Mouse (Mus musculus): Measurements from ENCODE around the gene Gtf2h3. TPM values are rescaled to one million over a fixed set of nuclear protein-coding genes. Genes with fewer than 3 reads are reported as not detected.
"Not testable (repeated sequence)": the region's sequence is repeated elsewhere in the genome, so short reads cannot be mapped to it uniquely, and the experiment has no call there.

Gene Gtf2h3
- 10 to 100 TPM; 28.9 to 36.7 (median 31.6) TPM for total RNA-seq (2022)

DNA sequence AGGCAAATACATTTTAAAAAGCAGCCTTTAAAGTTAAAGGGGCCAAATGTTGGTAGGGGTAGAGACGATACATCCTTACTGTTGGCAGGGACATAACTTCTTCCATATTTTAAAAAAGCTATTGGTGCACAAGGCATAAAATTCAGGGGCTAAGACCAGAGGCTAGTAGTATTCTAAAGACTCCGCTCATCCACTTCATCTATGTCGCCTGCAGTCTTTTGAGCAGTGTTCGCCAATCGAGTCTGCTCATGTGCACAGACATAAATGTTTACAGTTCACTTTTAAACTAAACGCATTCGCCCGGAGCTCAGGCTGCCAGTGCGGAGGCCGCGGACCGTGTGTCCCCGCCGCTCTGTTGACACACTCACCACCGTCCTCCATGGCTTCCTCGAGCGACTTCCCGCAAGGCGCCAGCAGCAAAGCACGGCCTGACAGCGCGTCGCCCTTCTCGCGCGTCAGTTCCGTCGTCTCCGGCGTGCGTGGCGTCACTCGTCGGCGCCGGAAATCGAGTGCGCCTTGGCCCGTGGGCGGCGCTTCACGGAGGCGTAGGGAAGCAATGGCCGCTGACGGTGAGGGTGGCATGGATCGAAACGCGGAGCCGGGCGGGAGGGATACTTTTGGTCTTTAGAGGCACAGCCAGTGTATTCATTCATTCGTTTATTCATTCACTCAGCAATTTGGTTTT is at the start of gene Gtf2h3, which contains the start of gene Eif2b1:
Gene Gtf2h3 (plus strand): TSS at position 508 of the 685 bp plus-strand sequence.
Gene Eif2b1 (minus strand): TSS at position 499 of the 685 bp plus-strand sequence.
- DNase-seq (ENCODE audit: low spot score in 2 of 2) = peak; percentile 87 to 91

GRCm38 (mm10) chr5:124529191-124529651 is 49.7 kb upstream of the Gtf2h3 start:
- no peak for DNase-seq (ENCODE audit: low spot score in 2 of 2)

GRCm38 (mm10) chr5:124529697-124530096 is 49.2 kb upstream of the Gtf2h3 start:
- no peak for DNase-seq (ENCODE audit: low spot score in 2 of 2)

DNA sequence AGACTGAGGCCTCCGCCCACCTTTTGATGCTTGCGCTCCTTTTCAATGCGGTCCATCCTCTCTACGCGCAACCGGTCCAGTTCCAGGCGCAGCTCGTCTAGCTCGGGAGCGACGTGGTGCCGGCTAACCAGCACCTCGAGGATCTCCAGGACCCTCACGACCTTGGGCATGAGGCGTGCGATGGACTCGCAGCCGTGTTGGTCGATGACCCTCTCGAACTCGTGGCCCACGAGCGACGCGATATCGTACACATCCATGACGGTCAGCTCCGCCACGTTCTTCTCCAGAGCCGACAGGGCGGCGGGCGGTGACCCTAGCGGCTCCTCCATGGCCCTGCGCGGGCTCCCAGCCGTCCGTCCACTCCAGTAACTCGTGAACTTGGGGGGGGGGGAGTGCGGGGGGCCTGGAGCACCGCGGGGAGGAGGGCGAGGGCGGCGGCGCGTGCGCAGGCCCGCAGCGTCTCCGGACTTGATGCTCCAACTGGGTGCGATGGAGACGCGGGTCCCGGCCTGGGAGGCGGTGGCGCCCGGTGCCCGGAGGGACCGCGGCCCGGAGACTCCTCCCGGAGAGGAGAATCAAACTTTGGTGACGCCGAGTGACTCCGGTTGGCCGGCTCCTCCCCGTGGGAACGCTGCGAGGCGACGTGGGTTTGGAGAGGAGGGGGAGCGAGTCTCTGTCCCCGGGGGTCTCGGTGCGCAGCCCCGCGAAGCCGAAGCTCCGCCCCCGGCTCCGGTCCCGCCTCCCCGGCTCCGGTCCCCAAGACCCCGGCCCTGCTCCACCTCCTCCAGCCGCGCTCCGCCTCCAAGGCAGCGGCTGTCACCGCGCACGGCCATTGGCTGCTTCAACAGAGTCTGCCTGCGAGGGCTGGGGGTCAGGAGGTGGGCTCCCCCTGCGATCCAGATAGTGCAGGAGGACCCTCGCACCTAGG is 48.0 kb upstream of the Gtf2h3 start, which contains the start of gene Rilpl1:
Gene Rilpl1 (minus strand): TSS at position 737 of the 928 bp plus-strand sequence.
- DNase-seq (ENCODE audit: low spot score in 2 of 2) = peak; percentile 68 to 71

DNA sequence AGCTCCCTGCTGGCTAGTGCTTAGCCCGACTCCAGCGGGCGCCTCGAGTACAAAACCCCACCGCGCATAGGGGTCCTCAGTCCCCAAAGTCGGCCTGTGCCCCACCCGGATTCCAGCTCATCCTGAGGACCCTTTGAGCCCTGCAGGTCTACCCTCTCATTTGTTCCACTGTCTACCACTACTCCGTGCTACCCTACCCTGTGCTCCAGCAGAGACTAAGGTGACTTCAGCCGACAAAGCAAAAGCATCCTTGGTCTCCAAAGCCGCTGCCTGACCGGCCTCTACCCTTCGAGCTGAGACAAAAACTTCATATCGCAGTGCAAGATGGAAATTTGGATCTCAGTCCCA is 47.4 kb upstream of the Gtf2h3 start:
- DNase-seq (ENCODE audit: low spot score in 2 of 2) = no peak

DNA sequence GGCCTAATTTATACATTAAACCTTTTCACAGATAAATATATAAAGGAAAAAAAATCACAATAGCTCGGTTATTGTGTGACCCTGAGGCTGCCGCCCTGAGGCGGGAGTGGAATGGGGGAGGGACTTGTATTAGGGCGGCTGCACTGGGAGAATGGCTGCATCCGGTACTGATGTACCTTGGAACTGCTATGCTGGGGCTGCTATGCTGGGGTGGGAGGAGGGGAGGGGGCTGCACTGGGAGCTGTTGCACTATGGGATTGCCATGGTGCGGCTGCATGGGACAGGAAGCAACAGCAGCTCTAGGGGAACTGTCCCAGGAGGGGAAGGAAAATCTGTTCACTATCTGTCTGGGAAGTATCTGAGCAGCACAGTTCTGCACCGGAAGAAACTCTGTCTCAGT is 46.5 kb upstream of the Gtf2h3 start:
- no peak for DNase-seq (ENCODE audit: low spot score in 2 of 2)

- DNase-seq (ENCODE audit: low spot score in 2 of 2) = no peak
Observed at GRCm38 (mm10) chr5:124535016-124535415, 43.9 kb upstream of the Gtf2h3 start.

- peak in 1 of 2 experiments; percentile 30 for DNase-seq (ENCODE audit: low spot score in 2 of 2)
Observed at GRCm38 (mm10) chr5:124536776-124537175, 42.2 kb upstream of the Gtf2h3 start.

DNA sequence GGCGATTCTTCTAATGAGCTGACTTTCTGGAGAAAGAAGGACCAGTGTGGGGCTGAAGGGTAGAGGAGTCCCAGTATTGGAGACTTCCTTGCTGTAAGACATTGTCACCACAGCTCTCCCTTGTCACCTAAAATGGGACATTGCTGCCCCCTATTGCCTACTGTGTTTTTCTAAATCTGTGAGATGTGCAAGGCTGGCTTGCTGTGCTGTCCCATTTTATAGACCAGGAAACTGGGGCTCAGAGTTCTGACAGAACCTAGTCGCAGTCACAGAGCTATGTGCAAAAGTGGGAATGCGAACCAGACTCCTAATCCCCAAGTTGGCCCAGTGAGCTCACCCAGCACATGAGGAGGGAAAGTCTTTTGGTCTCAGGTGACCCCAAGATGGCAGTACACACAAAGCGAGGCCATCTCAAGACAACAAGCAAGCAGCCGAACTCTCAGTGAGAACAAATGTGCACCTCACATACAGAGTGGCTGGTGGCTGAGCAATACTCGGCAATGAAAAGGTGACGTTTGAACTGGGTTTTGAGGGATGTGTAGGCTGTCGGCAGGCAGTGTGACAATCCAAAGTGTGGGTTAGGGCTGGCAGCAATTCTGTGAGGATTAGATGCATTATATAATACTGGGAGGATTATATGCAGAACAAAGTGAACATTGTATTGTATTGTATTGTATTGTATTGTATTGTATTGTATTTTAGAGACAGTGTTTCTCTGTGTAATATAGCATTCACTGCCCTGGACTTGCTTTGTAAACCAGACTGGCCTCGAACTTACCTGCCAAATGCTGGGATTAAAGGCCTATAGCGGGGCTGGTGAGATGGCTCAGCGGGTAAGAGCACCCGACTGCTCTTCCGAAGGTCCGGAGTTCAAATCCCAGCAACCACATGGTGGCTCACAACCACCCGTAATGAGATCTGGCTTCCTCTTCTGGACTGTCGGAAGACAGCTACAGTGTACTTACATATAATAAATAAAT is 39.8 kb upstream of the Gtf2h3 start:
- peak in 1 of 2 experiments; percentile 67 for DNase-seq (ENCODE audit: low spot score in 2 of 2)

- DNase-seq (ENCODE audit: low spot score in 2 of 2) = no peak
Observed at GRCm38 (mm10) chr5:124539905-124540304, 39.0 kb upstream of the Gtf2h3 start.

DNA sequence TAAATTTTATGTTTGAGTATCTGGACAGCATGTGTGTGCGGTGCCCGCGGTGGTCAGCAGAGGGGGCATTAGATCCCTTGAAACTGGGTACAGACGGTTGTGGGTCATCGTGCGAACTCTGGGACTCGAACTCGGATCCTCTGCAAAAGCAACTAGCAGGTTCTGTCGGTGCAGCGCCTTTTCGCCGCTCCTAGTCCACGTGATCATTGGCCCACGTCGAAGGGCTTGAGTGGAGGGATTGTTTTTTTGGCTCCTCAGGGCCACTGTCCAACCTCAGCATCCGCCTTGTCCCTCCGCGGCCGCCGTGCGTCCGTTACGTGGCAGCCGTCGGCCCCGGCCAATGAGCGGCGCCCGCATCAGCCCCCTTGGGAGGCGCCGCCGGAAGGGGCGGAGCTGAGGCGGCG is 38.6 kb upstream of the Gtf2h3 start, which contains the start of gene Tmed2:
Gene Tmed2 (plus strand): TSS at position 313 of the 404 bp plus-strand sequence.
- peak; percentile 96 to 98 for DNase-seq (ENCODE audit: low spot score in 2 of 2)

DNA sequence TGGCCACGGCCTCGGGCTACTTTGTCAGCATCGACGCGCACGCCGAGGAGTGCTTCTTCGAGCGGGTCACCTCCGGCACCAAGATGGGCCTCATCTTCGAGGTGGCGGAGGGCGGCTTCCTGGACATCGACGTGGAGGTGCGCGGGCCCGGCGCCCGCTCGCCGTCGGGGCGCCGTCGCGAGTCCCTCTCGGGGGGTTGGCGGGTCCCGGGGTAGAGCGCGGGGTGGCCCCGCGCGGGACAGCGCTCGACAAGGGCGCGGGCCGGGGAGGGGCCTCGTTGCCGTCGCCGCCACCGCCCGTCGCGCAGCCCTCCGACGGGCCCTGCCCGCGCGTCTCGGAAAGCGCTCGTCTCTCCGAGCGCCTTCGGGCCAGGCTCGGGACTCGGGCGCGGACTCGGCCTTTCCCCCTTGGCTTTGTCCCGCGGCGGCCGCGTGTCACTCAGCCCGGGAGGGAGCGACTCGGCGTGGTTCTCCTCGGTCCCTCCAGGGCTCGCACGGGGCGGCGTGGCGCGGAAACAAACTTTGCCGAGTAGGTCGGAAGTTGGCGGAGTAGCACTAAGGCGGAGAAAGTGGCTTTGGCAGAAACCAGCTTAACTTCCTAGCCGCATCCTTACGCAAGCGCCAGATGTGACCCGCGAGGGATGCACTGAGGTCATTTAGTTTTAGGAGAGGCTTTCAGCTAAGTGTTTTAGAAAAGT is 37.9 kb upstream of the Gtf2h3 start:
- peak in 1 of 2 experiments; percentile 35 for DNase-seq (ENCODE audit: low spot score in 2 of 2)

- DNase-seq (ENCODE audit: low spot score in 2 of 2) = no peak
Observed at GRCm38 (mm10) chr5:124541602-124541973, 37.4 kb upstream of the Gtf2h3 start.

- not testable (repeated sequence) for DNase-seq (ENCODE audit: low spot score in 2 of 2)
Observed at GRCm38 (mm10) chr5:124550737-124551136, 28.2 kb upstream of the Gtf2h3 start.

GRCm38 (mm10) chr5:124551349-124552093 is 27.4 kb upstream of the Gtf2h3 start:
- DNase-seq (ENCODE audit: low spot score in 2 of 2) = not testable (repeated sequence)

- DNase-seq (ENCODE audit: low spot score in 2 of 2) = no peak
Observed at GRCm38 (mm10) chr5:124552094-124552472, 26.9 kb upstream of the Gtf2h3 start.

GRCm38 (mm10) chr5:124552558-124553307 is 26.2 kb upstream of the Gtf2h3 start, which contains the start of gene Ddx55:
TSS of gene Ddx55 (plus strand) at chr5:124552864.
- peak; percentile 87 for DNase-seq (ENCODE audit: low spot score in 2 of 2)

DNA sequence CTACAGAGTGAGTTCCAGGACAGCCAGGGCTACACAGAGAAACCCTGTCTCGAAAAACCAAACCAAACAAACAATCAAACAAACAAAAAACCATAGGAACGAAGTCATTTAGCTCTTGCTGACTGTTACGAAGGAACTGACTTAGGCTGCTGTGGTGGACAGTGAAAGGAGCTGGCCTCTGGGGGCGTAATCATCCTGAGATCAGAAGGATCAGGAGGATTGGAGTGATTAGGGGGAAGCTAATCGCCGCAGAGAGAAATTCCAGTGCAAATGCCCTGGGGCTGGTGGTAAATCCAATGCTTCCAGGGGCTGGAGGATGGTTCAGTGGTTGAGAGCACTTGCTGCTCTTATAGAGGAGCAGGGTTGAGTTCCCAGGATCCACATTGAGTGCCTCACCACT is 25.3 kb upstream of the Gtf2h3 start:
- no peak for DNase-seq (ENCODE audit: low spot score in 2 of 2)

- no peak for DNase-seq (ENCODE audit: low spot score in 2 of 2)
Observed at GRCm38 (mm10) chr5:124555145-124555544, 23.8 kb upstream of the Gtf2h3 start.

All from layer of hippocampus, adult 8-10 months (tissue).